Mouse (Mus musculus): ENCODE results near the gene Tomm70a.

- no peak for TF ChIP-seq EP300 (IDR thresholded peaks at IDR 0.05; ENCODE audit: low read depth)
- no peak for TF ChIP-seq CTCF (IDR thresholded peaks at IDR 0.05; ENCODE audit: low read depth)
Observed at GRCm38 (mm10) chr16:57151437-57151836, 29.9 kb downstream of the Tomm70a start.
